Mouse (Mus musculus) left cerebral cortex, postnatal 14 days (tissue): ENCODE data around the gene Ccdc190. TPM values are rescaled to one million over a fixed set of nuclear protein-coding genes. Genes with fewer than 3 reads are reported as not detected.

Experiments
- DNase-seq, 2 experiments: peaks; one replicate each; pipeline ENCODE4 v3.0.0; 2021 to 2022; ENCODE audit warnings: low spot score in 2 of 2, mixed read lengths in 1 of 2
- intact Hi-C: fragments of 180-260 bp; cut with DNase I; formaldehyde crosslinking; loops from one replicate; pipeline ENCODE4 v1.15.1; 2025
- total RNA-seq, 2 experiments: library from RNA; stranded (reverse); gene quantifications; 2 replicates each; pipeline ENCODE4 v1.2.3; 2021

Ccdc190 gene
- total RNA-seq, 2 experiments from 2014 or later = 10.6 to 15.9 TPM

- intact Hi-C loops = loop anchor here (10.0 kb wide), 1 partner anchor 207 kb away; no protein-coding TSS in a partner anchor
- no peak for DNase-seq
These were observed 587 bp upstream of the Ccdc190 start for GRCm38 (mm10) chr1:169927753-169928369.

GRCm38 (mm10) chr1:169931698-169932097 is 3.2 kb downstream of the Ccdc190 start:
- DNase-seq = no peak
- intact Hi-C loops = no loop called here

GRCm38 (mm10) chr1:169932122-169932746 is 3.8 kb downstream of the Ccdc190 start:
- intact Hi-C loops = no loop called here
- no peak for DNase-seq

- DNase-seq = peak; percentile 58 to 70
- intact Hi-C loops = no loop called here
These were observed 5.7 kb downstream of the Ccdc190 start for GRCm38 (mm10) chr1:169934005-169934725.

- peak; percentile 69 to 82 for DNase-seq
- intact Hi-C loops = no loop called here
These were observed 10.9 kb downstream of the Ccdc190 start for GRCm38 (mm10) chr1:169939345-169939744.

GRCm38 (mm10) chr1:169946004-169946403 is 17.6 kb downstream of the Ccdc190 start:
- intact Hi-C loops = no loop called here
- DNase-seq = no peak

- intact Hi-C loops = no loop called here
- no peak for DNase-seq
These were observed 19.2 kb downstream of the Ccdc190 start for GRCm38 (mm10) chr1:169947654-169948053.

- intact Hi-C loops = no loop called here
- DNase-seq = no peak
These were observed 19.8 kb downstream of the Ccdc190 start for GRCm38 (mm10) chr1:169948280-169948679.

GRCm38 (mm10) chr1:169948866-169949265 is 20.4 kb downstream of the Ccdc190 start:
- DNase-seq = no peak
- intact Hi-C loops = no loop called here

GRCm38 (mm10) chr1:169949981-169950380 is 21.5 kb downstream of the Ccdc190 start:
- no peak for DNase-seq
- intact Hi-C loops = no loop called here

- DNase-seq = no peak
- intact Hi-C loops = no loop called here
These were observed 22.2 kb downstream of the Ccdc190 start for GRCm38 (mm10) chr1:169950651-169951050.

- intact Hi-C loops = no loop called here
- DNase-seq = no peak
These were observed 23.1 kb downstream of the Ccdc190 start for GRCm38 (mm10) chr1:169951561-169951960.

GRCm38 (mm10) chr1:169952636-169953035 is 24.2 kb downstream of the Ccdc190 start:
- intact Hi-C loops = no loop called here
- DNase-seq = no peak

GRCm38 (mm10) chr1:169953106-169953505 is 24.7 kb downstream of the Ccdc190 start:
- intact Hi-C loops = no loop called here

GRCm38 (mm10) chr1:169968792-169969515 is 40.5 kb downstream of the Ccdc190 start, which contains the start of gene Hsd17b7:
Gene Hsd17b7, minus strand, starts transcription at chr1:169969241.
- intact Hi-C loops = loop anchor here (5.0 kb wide), 1 partner anchor 168 kb away; no protein-coding TSS in a partner anchor
- peak; percentile 99 for DNase-seq

More at GRCm38 (mm10) chr1:169953106-169953505, 24.7 kb downstream of the Ccdc190 start:
- DNase-seq = no peak

- intact Hi-C loops = loop anchor here (5.0 kb wide), 1 partner anchor 168 kb away; no protein-coding TSS in a partner anchor
- DNase-seq = no peak
These were observed 41.1 kb downstream of the Ccdc190 start for GRCm38 (mm10) chr1:169969516-169969886.

- intact Hi-C loops = no loop called here
These were observed 42.5 kb downstream of the Ccdc190 start for GRCm38 (mm10) chr1:169970936-169971335.

GRCm38 (mm10) chr1:169971998-169972397 is 43.5 kb downstream of the Ccdc190 start:
- DNase-seq = no peak
- intact Hi-C loops = no loop called here

More at GRCm38 (mm10) chr1:169970936-169971335, 42.5 kb downstream of the Ccdc190 start:
- no peak for DNase-seq

GRCm38 (mm10) chr1:169977621-169978020 is 49.2 kb downstream of the Ccdc190 start:
- DNase-seq = no peak
- intact Hi-C loops = no loop called here
